Mouse (Mus musculus): ENCODE results near the gene Lpo.
A peak's percentile ranks its signal among the peaks of the same experiment; 100 is the strongest.
"Not testable (repeated sequence)": the region's sequence is repeated elsewhere in the genome, so short reads cannot be mapped to it uniquely, and the experiment has no call there.

The Lpo gene

DNA sequence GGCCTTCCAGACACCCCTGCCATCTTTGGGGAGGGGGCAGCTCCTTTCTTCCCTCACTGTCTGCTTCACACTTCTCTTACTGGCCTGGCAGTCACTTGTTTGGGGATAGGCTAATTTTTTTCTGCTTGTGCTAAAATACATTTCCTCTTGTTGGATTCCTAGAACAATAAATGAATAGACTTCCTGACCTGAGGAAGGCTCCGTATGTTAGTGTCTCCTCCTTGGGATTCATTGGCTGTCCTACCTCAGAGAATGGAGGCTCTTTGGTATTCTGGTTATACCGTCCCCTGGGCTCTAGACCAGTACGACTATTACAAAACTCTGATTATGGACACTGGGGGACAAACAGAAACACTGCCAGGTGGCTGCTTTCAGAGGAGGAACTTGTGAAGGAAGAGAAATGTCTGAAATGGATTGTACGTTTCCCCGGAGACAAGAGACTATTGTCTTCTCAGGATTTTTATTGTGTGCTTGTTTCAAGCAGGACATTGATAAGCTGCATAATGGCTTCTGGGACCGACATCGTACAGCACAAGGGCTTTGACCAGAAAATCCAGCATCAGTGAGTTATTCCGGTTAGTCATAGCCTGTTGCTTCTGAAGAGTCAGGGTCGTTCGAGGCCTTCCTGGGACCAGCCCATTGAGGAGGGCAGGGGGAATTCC lies at the start of gene Lpo:
TSS of gene Lpo (minus strand) at position 51 of the 662 bp plus-strand sequence.
- DNase-seq (ENCODE audit: low spot score in 2 of 2): no peak

GRCm38 (mm10) chr11:87875436-87875835 lies 47.3 kb upstream of the Lpo start, which contains the start of gene Epx:
Gene Epx, minus strand, starts transcription at chr11:87875536.
- no peak for DNase-seq (ENCODE audit: low spot score in 2 of 2)

- DNase-seq (ENCODE audit: low spot score in 2 of 2): no peak
Observed at GRCm38 (mm10) chr11:87871766-87872165, 43.7 kb upstream of the Lpo start.

- no peak for DNase-seq (ENCODE audit: low spot score in 2 of 2)
Observed at GRCm38 (mm10) chr11:87870096-87870495, 42.0 kb upstream of the Lpo start.

GRCm38 (mm10) chr11:87866891-87867290 lies 38.8 kb upstream of the Lpo start:
- DNase-seq (ENCODE audit: low spot score in 2 of 2): not testable (repeated sequence)

DNA sequence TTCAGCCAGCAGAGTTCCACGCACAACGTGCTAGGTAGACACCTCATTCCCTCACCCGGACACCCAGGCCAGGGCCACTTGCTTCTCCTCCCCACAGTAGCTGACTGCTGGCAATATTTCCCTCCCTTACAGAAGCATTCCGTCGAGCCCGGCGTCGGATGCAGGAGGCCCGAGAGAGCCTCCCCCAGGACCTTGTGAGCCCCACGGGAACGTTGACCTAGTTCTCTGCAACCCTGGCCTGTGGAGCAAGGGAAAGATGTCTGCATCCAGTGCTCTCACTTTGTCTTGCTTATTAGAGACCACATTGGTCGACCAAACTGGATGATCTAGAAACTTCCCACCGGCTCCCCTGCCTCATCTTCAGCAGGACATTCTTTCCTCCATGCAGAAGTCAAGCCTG lies 34.7 kb upstream of the Lpo start:
- DNase-seq (ENCODE audit: low spot score in 2 of 2): no peak

- no peak for DNase-seq (ENCODE audit: low spot score in 2 of 2)
Observed at GRCm38 (mm10) chr11:87860426-87860825, 32.3 kb upstream of the Lpo start.

- DNase-seq (ENCODE audit: low spot score in 2 of 2): no peak
Observed at GRCm38 (mm10) chr11:87859273-87859672, 31.2 kb upstream of the Lpo start.

DNA sequence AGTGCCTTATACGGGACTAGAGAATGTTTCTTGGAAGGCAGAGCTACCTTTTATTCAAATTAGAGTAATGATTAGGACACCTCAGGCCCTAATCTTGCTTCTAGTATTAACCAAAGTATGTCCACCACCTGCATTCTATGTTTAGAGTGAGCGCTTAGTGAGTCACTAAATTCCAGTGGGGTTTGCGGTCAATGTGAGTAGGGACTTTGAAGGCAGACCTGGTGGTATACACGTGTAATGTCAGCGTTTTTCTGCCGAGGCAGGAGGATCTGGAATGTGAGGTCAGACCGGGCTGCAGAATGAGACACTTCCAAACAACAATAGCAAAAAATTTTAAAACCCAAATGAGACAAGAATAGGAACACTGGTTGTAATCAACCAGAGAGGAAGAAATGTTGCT lies 26.5 kb upstream of the Lpo start:
- DNase-seq (ENCODE audit: low spot score in 2 of 2): no peak

DNA sequence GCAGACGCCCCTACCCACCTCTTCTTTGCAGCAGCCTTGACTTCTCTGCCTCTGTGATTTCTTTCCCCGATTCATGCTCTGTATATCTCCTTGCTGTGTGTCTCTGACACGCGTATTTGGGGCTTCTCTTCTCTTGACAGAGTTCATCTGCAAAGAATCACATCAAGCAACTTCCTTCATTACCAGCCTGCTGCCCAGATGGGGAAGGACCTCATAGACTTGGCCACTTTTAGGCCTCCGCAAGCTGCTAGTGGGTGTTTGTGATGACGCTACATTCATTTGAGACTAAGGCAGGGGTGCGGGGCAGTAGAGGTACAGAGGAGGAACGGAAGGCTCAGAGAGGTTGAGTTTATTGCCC lies 25.5 kb upstream of the Lpo start:
- DNase-seq (ENCODE audit: low spot score in 2 of 2): no peak

GRCm38 (mm10) chr11:87852690-87853596 lies 24.9 kb upstream of the Lpo start, which contains the start of gene Mks1:
Gene Mks1, plus strand, starts transcription at chr11:87853215.
- peak; percentile 86 to 89 for DNase-seq (ENCODE audit: low spot score in 2 of 2)

DNA sequence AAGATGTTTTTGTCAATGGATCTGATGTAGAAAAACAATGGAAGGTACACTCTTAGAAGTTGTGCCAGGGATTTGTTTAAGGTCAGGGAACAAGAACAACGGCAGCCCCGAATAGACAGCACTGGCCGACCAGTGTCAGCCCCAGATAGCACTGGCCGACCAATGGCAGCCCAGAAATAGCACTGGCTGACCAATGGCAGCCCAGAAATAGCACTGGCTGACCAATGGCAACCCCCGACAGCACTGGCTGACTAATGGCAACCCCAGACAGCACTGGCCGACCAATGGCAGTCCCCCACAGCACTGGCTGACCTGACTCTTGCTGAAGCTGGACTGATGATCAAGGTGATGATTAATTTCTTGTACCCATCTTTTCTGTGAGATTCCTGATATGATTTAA lies 19.8 kb upstream of the Lpo start:
- no peak for DNase-seq (ENCODE audit: low spot score in 2 of 2)

GRCm38 (mm10) chr11:87846968-87847600 lies 19.0 kb upstream of the Lpo start:
- no peak for DNase-seq (ENCODE audit: low spot score in 2 of 2)

DNA sequence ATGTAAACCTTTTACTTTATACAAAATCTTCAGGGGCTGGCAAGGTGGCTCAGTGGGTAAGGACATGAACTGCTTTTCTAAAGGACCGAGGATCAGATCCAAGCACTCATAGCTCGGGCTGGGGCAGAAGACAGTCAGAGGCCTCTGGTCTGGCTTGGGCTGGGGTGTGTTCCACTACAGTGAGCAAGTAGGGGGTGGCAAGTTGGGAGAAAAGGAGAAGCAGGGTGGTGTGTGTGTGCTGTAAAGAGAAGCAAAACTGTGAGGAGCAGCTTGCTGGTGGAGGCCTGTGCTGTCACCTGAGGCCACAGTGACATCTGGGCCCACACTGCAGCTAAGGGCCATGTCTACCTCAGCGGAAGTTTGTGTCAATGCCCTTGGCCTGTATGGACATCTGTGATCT lies 13.3 kb upstream of the Lpo start:
- no peak for DNase-seq (ENCODE audit: low spot score in 2 of 2)

DNA sequence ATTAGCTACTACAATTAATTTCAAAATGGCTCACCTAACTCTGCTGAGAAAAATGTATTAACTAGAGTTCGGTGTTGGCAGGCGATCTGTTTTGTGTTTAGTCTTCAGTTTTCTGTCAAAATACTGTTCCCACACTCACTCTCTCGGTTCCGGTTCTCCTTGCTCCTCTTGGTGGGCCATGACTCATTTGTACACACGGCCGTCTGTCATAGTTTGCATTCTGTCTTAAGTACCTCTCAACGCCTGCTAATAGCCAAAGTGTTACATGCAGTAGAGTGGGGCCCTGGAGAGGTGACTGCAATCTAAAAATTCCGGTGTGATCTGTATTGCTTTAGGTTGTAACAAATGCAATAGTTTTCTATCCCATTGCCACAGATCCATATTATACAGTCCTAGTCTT lies 12.6 kb upstream of the Lpo start:
- no peak for DNase-seq (ENCODE audit: low spot score in 2 of 2)

GRCm38 (mm10) chr11:87821502-87821901 lies 6.6 kb downstream of the Lpo start:
- DNase-seq (ENCODE audit: low spot score in 2 of 2): no peak

DNA sequence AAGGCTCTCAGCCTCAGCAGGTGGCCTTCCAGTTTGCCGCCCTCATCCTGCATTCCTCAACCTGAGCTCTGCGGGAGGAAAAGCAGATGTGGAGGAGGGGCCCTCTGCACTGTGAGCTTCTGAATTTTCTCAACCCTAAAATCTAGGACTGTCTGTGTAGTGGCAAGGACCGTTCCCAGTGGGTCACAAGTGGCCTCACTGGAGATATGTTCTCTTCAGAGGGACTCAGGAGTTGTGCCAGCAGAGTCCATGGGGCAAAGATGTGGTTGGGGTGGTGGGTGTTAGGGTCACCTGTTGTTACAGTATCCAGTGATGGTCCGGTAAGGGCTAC lies 10.7 kb downstream of the Lpo start:
- DNase-seq (ENCODE audit: low spot score in 2 of 2): no peak

- no peak for DNase-seq (ENCODE audit: low spot score in 2 of 2)
Observed at GRCm38 (mm10) chr11:87816707-87817442, 11.2 kb downstream of the Lpo start.

DNA sequence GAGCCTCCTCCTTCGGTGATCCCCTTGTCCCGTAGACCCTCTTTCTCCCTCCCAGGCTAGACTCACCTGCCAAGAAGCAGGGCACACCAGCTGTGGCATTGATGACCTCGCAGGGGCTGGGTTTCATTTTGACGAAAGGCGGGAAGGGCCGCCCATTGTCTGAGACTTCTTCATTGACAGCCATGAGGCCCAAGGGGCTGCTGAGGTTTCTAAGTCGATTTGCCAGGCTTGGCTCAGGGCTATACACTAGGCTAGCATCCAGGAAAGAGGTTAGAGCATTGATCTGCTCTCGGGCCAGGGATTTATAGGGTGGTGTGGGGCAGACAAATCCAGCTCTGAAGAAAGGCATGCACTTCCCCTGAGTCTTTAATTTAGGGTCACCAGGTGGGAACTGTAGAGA lies 13.3 kb downstream of the Lpo start:
- no peak for DNase-seq (ENCODE audit: low spot score in 2 of 2)

- no peak for DNase-seq (ENCODE audit: low spot score in 2 of 2)
Observed at GRCm38 (mm10) chr11:87811396-87811795, 16.7 kb downstream of the Lpo start.

GRCm38 (mm10) chr11:87808236-87808635 lies 19.9 kb downstream of the Lpo start:
- no peak for DNase-seq (ENCODE audit: low spot score in 2 of 2)

DNA sequence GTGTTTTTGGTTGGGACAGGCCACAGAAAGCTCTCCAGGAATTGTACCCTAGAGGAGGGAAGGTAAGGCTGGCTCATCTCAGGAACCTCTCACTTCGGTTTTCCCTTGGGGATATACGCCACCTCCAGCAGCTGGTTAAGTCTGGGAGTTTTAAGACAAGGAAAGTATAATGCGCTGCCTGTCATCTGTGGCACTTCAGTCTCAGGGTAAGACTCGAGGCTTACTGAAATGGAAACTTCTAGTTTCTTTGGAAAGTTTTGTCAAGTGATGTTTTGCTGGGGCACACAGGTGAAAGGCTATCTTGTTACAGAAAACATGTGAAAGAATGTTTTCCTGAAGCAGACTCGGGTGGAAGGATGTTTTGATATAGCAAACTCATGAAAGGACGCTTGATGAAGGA lies 20.7 kb downstream of the Lpo start:
- DNase-seq (ENCODE audit: low spot score in 2 of 2): no peak
